In genomic region chr8:57115303-57115702, GRCm38 (mm10) we compare ENCODE assay signal across 20 mouse cellular contexts.
"Had no signal": no experiment of that assay in that cellular context is flagged by ENCODE, and none has a peak within 500 bp of the region (broad histone marks: within the 10 kb centered on the region; RNA-seq: fewer than 3 reads in every experiment).

No protein-coding gene starts in this region.

- DNase-seq: cerebellum, adult 9-10 months; cerebellum, adult 9-11 months; cerebellum, postnatal 10 days; cerebellum, postnatal 14 days; cerebellum, postnatal 25 days; cerebellum, postnatal 36 days; embryo, embryonic 11 days; forebrain, postnatal 0 days; gastrocnemius, adult 2 months; gastrocnemius, postnatal 10 days; gastrocnemius, postnatal 14 days; gastrocnemius, postnatal 25 days; gastrocnemius, postnatal 36 days; heart, adult 11 months; heart, adult 18-20 months; heart, adult 2 months had no signal

- ATAC-seq: forebrain, embryonic 13.5 days; forebrain, embryonic 14.5 days; forebrain, embryonic 15.5 days; forebrain, embryonic 16.5 days; forebrain, postnatal 0 days had no signal
